Mouse (Mus musculus): ENCODE data around the gene Sftpa1. TPM values are rescaled to one million over a fixed set of nuclear protein-coding genes. Genes with fewer than 3 reads are reported as not detected.

The Sftpa1 gene
- total RNA-seq, 2 experiments from 2014 or later, result not detected

GRCm38 (mm10) chr14:41160743-41161142, 29.2 kb downstream of the Sftpa1 start:
- DNase-seq, result no peak

GRCm38 (mm10) chr14:41162663-41163062, 31.1 kb downstream of the Sftpa1 start:
- peak; percentile 21 for DNase-seq

GRCm38 (mm10) chr14:41167278-41167677, 35.7 kb downstream of the Sftpa1 start:
- DNase-seq, result no peak

GRCm38 (mm10) chr14:41168567-41168966, 37.0 kb downstream of the Sftpa1 start:
- DNase-seq, result no peak

GRCm38 (mm10) chr14:41170514-41170913, 38.9 kb downstream of the Sftpa1 start:
- no peak for DNase-seq

GRCm38 (mm10) chr14:41174802-41175201, 43.2 kb downstream of the Sftpa1 start:
- DNase-seq, result no peak

- DNase-seq, result no peak
Observed at GRCm38 (mm10) chr14:41185059-41185821, 53.7 kb downstream of the Sftpa1 start, which contains the start of gene Sftpd. Gene Sftpd (minus strand): TSS chr14:41185149.

Other genes with a start within 250 kb of the Sftpa1 start
- gene Sh2d4b, start 238.5 kb upstream of the Sftpa1 start, total RNA-seq (2021), result under 1 TPM; 0.56 to 0.87 TPM
- gene Tspan14, start 165.0 kb upstream of the Sftpa1 start, total RNA-seq (2021), result 10 to 100 TPM; 17.2 to 19.1 TPM
- 10 to 100 TPM in 1 of 2 experiments, 1 to 10 TPM in 1; 7.2 to 11.0 TPM for gene Fam213a, start 118.0 kb upstream of the Sftpa1 start, total RNA-seq (2021)
- not detected for gene Dydc2, start 62.6 kb upstream of the Sftpa1 start, total RNA-seq (2021)
- not detected for gene Dydc1, start 58.9 kb upstream of the Sftpa1 start, total RNA-seq (2021)
- gene Mat1a, start 26.7 kb upstream of the Sftpa1 start, total RNA-seq (2021), result under 1 TPM in 1 of 2 experiments, not detected in 1; 0.52 TPM
- under 1 TPM in 1 of 2 experiments, not detected in 1; 0.52 TPM for gene Mbl1, start 19.7 kb downstream of the Sftpa1 start, total RNA-seq (2021)
- gene Sftpd, start 53.4 kb downstream of the Sftpa1 start, total RNA-seq (2021), result not detected
- not detected for gene Gm2832, start 147.0 kb downstream of the Sftpa1 start, total RNA-seq (2021)
- gene Gm5798, start 216.8 kb downstream of the Sftpa1 start, total RNA-seq (2021), result not detected

Data from gastrocnemius, postnatal 10 days (tissue).